Mouse (Mus musculus) bone marrow, adult 2 months (tissue): ENCODE results near the gene Tmem92.

ENCODE experiments used
- CTCF ChIP-seq: fragments of 200-500 bp; IDR thresholded peaks from 2 replicates; pipeline ENCODE4 v1.5.1; 2011; ENCODE audit warnings: low read length, control low read depth; ENCODE audit not compliant: control insufficient read depth, insufficient read depth
- POLR2A ChIP-seq: fragments of 200-500 bp; IDR thresholded peaks from 2 replicates; pipeline ENCODE4 v1.6.1; 2011; ENCODE audit warnings: low read depth, mild to moderate bottlenecking, control low read depth, low read length, borderline replicate concordance; ENCODE audit not compliant: control insufficient read depth

DNA sequence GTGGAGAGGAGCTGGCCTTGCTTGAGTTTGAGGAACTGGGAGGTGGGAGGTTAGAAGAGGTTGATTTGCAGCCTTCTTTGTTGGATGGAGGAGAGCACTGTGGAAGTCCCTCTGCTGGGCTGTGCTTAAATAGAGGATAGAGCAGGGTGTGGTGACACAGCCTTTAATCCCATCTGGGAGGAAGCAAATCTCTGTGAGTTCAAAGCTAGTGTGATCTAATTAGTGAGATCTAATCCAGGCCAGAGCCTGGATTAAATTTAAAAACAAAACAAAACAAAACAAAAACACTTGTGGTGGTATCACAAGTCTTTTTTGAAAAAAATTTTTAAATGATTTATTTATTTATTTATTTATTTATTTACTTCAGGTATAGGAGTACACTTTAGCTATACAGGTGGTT is at the start of gene Tmem92:
- TF ChIP-seq CTCF, result no peak
- no peak for TF ChIP-seq POLR2A
